Mouse (Mus musculus): ENCODE data around the gene Neurod1. TPM values are rescaled to one million over a fixed set of nuclear protein-coding genes. Genes with fewer than 3 reads are reported as not detected.

Gene Neurod1
- polyA plus RNA-seq, 1 experiment = not detected

DNA sequence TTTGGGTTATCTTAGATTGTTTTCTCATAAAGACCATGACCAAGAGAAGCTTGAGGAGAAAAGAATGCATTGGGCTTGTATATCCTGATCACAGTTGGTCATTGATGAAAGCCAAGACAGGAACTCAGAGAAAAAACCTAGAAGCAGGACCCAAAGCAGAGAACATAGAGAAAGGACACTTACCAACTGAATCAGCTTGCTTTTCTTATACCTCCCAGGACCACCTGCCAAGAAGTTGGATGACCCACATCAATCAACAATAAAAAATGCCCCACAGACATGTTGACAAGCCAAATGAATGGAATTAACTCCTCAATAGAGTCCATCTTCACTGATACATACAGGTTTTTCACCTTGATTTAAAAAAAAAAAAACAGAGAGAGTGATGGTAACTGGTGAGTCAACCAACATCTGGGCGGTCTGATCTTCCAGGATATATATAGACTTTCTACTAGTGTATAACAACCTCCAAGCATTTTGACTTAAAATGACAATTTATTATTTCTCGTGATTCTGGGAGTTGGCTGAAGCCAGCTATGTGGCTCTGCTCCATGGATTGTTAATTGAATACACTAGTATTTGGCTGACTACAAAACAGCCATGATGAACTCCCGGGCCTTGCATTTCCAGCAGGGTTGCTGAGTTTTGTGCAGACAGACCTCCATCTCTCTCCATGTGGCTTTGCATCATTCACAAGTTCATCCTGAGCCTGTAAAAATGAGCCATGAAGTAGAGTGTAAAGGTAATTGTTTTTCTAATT lies 12.5 kb downstream of the Neurod1 start:
- no peaks in the 10 kb centered on the region for H3K36me3 ChIP-seq (ENCODE audit: control insufficient read depth, insufficient read depth, low read length)
- H3K27ac ChIP-seq (ENCODE audit: control insufficient read depth, insufficient read depth, low read length) = no peak overlapping the region
- no peak overlapping the region for H3K4me3 ChIP-seq (ENCODE audit: control insufficient read depth, insufficient read depth, low read length)
- H3K4me1 ChIP-seq (replicated peaks; ENCODE audit: control insufficient read depth, insufficient read depth, low read length) = no peaks in the 10 kb centered on the region
- H3K27me3 ChIP-seq (ENCODE audit: control insufficient read depth, insufficient read depth, low read length) = no peaks in the 10 kb centered on the region
- no peak for DNase-seq
- no peak for TF ChIP-seq POLR2A (IDR thresholded peaks at IDR 0.05; ENCODE audit: control insufficient read depth, extremely low read depth, insufficient read depth, low read length, poor library complexity)
- no peak for TF ChIP-seq CTCF (IDR thresholded peaks at IDR 0.05; ENCODE audit: borderline replicate concordance, control insufficient read depth, extremely low read depth, insufficient read depth, low read length, poor library complexity)
- 90% methylated on average over 3 of the region's 3 CpGs for WGBS

DNA sequence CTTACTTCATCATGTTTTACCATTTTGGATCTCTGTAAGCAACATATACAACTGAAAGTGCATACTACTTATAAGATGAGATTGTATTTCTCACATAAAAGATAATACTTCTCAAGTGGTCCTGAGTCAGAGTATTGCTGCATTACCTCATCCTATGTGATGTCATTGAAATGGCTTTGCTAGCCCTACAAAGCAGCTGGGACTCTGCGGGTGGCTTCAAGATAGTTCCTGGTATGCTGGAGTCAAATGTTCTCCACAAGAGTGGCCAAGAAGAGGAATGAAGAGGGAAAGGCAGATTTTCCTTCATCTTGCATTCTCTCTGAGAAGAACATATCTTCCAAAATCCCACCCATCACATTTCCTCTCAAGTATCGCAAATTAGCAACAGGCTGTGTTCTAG lies 13.2 kb downstream of the Neurod1 start:
- TF ChIP-seq CTCF (IDR thresholded peaks at IDR 0.05; ENCODE audit: borderline replicate concordance, control insufficient read depth, extremely low read depth, insufficient read depth, low read length, poor library complexity) (no peak), POLR2A (IDR thresholded peaks at IDR 0.05; ENCODE audit: control insufficient read depth, extremely low read depth, insufficient read depth, low read length, poor library complexity) (no peak)
- Histone ChIP-seq H3K4me3 (ENCODE audit: control insufficient read depth, insufficient read depth, low read length) (no peak overlapping the region), H3K27ac (ENCODE audit: control insufficient read depth, insufficient read depth, low read length) (no peak overlapping the region), H3K4me1 (replicated peaks; ENCODE audit: control insufficient read depth, insufficient read depth, low read length) (no peaks in the 10 kb centered on the region), H3K27me3 (ENCODE audit: control insufficient read depth, insufficient read depth, low read length) (no peaks in the 10 kb centered on the region), H3K36me3 (ENCODE audit: control insufficient read depth, insufficient read depth, low read length) (no peaks in the 10 kb centered on the region)
- 91% methylated on average over 2 of the region's 2 CpGs for WGBS
- no peak for DNase-seq

DNA sequence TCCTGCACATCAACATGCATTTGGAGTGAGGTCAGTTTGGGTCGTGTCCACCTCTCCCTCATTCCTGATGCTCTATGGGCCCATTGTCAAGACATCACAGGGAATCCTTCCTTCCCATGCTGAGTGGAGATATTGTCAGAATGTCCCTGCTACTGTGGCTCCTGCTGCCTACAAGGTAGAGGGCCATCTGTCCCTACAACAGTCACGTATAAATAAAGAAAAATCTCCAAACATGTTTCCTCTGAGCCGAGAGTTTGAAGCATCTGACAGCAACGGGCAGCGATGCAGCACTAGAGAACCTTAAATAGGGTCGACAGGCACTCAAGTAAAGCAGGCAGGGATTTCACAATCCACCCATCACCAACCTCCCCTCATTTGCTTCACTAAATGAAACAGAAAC lies 13.6 kb downstream of the Neurod1 start:
- Histone ChIP-seq H3K36me3 (ENCODE audit: control insufficient read depth, insufficient read depth, low read length) (no peaks in the 10 kb centered on the region), H3K27ac (ENCODE audit: control insufficient read depth, insufficient read depth, low read length) (no peak overlapping the region), H3K4me3 (ENCODE audit: control insufficient read depth, insufficient read depth, low read length) (no peak overlapping the region), H3K4me1 (replicated peaks; ENCODE audit: control insufficient read depth, insufficient read depth, low read length) (no peaks in the 10 kb centered on the region), H3K27me3 (ENCODE audit: control insufficient read depth, insufficient read depth, low read length) (no peaks in the 10 kb centered on the region)
- TF ChIP-seq CTCF (IDR thresholded peaks at IDR 0.05; ENCODE audit: borderline replicate concordance, control insufficient read depth, extremely low read depth, insufficient read depth, low read length, poor library complexity) = no peak
- TF ChIP-seq POLR2A (IDR thresholded peaks at IDR 0.05; ENCODE audit: control insufficient read depth, extremely low read depth, insufficient read depth, low read length, poor library complexity) = no peak
- whole genome bisulfite sequencing = 82% methylated on average over 6 of the region's 6 CpGs
- no peak for DNase-seq

DNA sequence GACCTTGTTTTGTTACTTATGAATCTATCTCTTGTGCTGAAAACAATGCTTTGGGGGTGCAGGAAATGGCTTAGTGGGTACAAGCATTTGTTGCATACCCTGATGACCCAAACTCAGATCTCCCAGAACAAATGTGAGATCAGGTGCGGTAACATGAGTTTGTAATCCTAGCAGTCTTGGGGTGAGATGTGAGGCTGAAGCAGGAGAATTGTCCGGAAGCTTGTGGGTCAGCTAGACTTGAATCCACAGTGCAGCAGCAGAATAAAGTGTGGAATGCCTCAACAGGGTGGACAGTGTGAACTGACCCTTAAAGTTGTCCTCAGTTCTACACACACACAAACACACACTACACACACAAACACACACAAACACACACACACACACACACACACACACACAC lies 14.3 kb downstream of the Neurod1 start:
- Histone ChIP-seq H3K4me1 (replicated peaks; ENCODE audit: control insufficient read depth, insufficient read depth, low read length) (no peaks in the 10 kb centered on the region), H3K27ac (ENCODE audit: control insufficient read depth, insufficient read depth, low read length) (no peak overlapping the region), H3K36me3 (ENCODE audit: control insufficient read depth, insufficient read depth, low read length) (no peaks in the 10 kb centered on the region), H3K4me3 (ENCODE audit: control insufficient read depth, insufficient read depth, low read length) (no peak overlapping the region), H3K27me3 (ENCODE audit: control insufficient read depth, insufficient read depth, low read length) (no peaks in the 10 kb centered on the region)
- WGBS = 95% methylated on average over 2 of the region's 2 CpGs
- TF ChIP-seq CTCF (IDR thresholded peaks at IDR 0.05; ENCODE audit: borderline replicate concordance, control insufficient read depth, extremely low read depth, insufficient read depth, low read length, poor library complexity) (no peak), POLR2A (IDR thresholded peaks at IDR 0.05; ENCODE audit: control insufficient read depth, extremely low read depth, insufficient read depth, low read length, poor library complexity) (no peak)
- no peak for DNase-seq

DNA sequence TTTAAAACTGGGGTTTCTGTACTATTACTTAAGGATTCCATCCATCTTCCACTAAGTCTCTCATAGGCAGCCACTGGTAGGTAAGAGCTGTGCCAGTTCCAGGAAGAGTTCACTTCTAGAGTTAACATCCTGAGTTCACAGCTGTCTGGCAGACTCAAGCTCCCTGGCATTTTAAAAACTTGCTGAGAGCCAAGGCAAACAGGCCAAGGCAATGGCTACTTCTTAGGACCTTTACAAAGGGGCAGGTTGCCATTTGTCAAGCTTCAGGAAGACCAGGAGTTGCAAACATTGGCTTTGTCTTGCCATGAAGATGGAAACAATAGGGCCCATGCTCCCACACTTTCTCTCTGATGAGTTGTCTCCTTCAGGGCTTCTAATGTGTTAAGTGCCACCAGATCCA lies 26.5 kb downstream of the Neurod1 start:
- H3K4me1 ChIP-seq (replicated peaks; ENCODE audit: control insufficient read depth, insufficient read depth, low read length) = no peaks in the 10 kb centered on the region
- no peak for TF ChIP-seq POLR2A (IDR thresholded peaks at IDR 0.05; ENCODE audit: control insufficient read depth, extremely low read depth, insufficient read depth, low read length, poor library complexity)
- no peak for TF ChIP-seq CTCF (IDR thresholded peaks at IDR 0.05; ENCODE audit: borderline replicate concordance, control insufficient read depth, extremely low read depth, insufficient read depth, low read length, poor library complexity)

DNA sequence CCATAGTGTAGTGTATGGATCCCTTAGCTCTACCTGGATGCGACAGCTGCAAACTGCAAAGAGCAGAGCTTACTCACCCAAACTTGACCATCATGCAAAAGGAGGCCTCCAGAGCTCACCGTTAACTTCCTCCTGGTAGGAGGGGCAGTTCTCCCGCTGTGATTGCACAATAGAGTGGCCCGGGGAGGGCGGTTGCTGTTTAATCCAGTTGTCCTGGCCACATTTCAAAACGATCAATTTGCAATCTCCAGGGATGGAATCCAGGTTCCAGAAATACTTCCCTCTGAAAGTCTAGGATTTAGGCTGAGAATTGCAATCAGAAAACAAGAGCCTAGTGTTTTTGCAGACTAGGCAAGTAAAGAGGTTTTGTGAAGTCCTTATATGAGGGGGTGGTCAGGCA lies 26.9 kb downstream of the Neurod1 start:
- 17% methylated on average over 6 of the region's 6 CpGs for WGBS
- no peaks in the 10 kb centered on the region for H3K4me1 ChIP-seq (replicated peaks; ENCODE audit: control insufficient read depth, insufficient read depth, low read length)
- DNase-seq = no peak
- H3K36me3 ChIP-seq (ENCODE audit: control insufficient read depth, insufficient read depth, low read length) = no peaks in the 10 kb centered on the region
- H3K27me3 ChIP-seq (ENCODE audit: control insufficient read depth, insufficient read depth, low read length) = peaks cover 5% of the 10 kb centered on the region; the same call in 1 of the 2 replicates
- H3K4me3 ChIP-seq (ENCODE audit: control insufficient read depth, insufficient read depth, low read length) = no peak overlapping the region
- TF ChIP-seq CTCF (IDR thresholded peaks at IDR 0.05; ENCODE audit: borderline replicate concordance, control insufficient read depth, extremely low read depth, insufficient read depth, low read length, poor library complexity) (no peak), POLR2A (IDR thresholded peaks at IDR 0.05; ENCODE audit: control insufficient read depth, extremely low read depth, insufficient read depth, low read length, poor library complexity) (no peak)
- no peak overlapping the region for H3K27ac ChIP-seq (ENCODE audit: control insufficient read depth, insufficient read depth, low read length)

More for the DNA sequence above, 26.5 kb downstream of the Neurod1 start:
- Histone ChIP-seq H3K36me3 (ENCODE audit: control insufficient read depth, insufficient read depth, low read length) (no peaks in the 10 kb centered on the region), H3K27me3 (ENCODE audit: control insufficient read depth, insufficient read depth, low read length) (peaks cover 5% of the 10 kb centered on the region; the same call in 1 of the 2 replicates), H3K4me3 (ENCODE audit: control insufficient read depth, insufficient read depth, low read length) (no peak overlapping the region), H3K27ac (ENCODE audit: control insufficient read depth, insufficient read depth, low read length) (no peak overlapping the region)
- no peak for DNase-seq
